Mouse (Mus musculus): ENCODE measurements around the gene Ccl17.
A peak's percentile ranks its signal among the peaks of the same experiment; 100 is the strongest.
"Not testable (repeated sequence)": the region's sequence is repeated elsewhere in the genome, so short reads cannot be mapped to it uniquely, and the experiment has no call there.

The Ccl17 gene

GRCm38 (mm10) chr8:94826210-94826609, 16.0 kb downstream of the Ccl17 start:
- no peak for DNase-seq (ENCODE audit: low spot score)

- DNase-seq (ENCODE audit: low spot score): no peak
Measured at GRCm38 (mm10) chr8:94828284-94828683, 18.0 kb downstream of the Ccl17 start.

GRCm38 (mm10) chr8:94833901-94834405, 23.7 kb downstream of the Ccl17 start:
- DNase-seq (ENCODE audit: low spot score): not testable (repeated sequence)

GRCm38 (mm10) chr8:94835751-94836150, 25.5 kb downstream of the Ccl17 start:
- DNase-seq (ENCODE audit: low spot score): not testable (repeated sequence)

GRCm38 (mm10) chr8:94836456-94837240, 26.4 kb downstream of the Ccl17 start:
- DNase-seq (ENCODE audit: low spot score): no peak

- peak; percentile 94 for DNase-seq (ENCODE audit: low spot score)
Measured at GRCm38 (mm10) chr8:94837662-94838574, 27.7 kb downstream of the Ccl17 start, which contains the start of the genes Coq9 and Ciapin1. Gene Coq9 (plus strand): TSS chr8:94838321. Gene Ciapin1 (minus strand): TSS chr8:94838358.

GRCm38 (mm10) chr8:94838600-94838999, 28.3 kb downstream of the Ccl17 start:
- peak; percentile 72 for DNase-seq (ENCODE audit: low spot score)

- no peak for DNase-seq (ENCODE audit: low spot score)
Measured at GRCm38 (mm10) chr8:94841183-94841582, 30.9 kb downstream of the Ccl17 start.

GRCm38 (mm10) chr8:94850049-94850448, 39.8 kb downstream of the Ccl17 start:
- DNase-seq (ENCODE audit: low spot score): no peak

- DNase-seq (ENCODE audit: low spot score): not testable (repeated sequence)
Measured at GRCm38 (mm10) chr8:94854761-94855160, 44.5 kb downstream of the Ccl17 start.

GRCm38 (mm10) chr8:94857011-94857345, 46.7 kb downstream of the Ccl17 start:
- no peak for DNase-seq (ENCODE audit: low spot score)

- peak; percentile 90 for DNase-seq (ENCODE audit: low spot score)
Measured at GRCm38 (mm10) chr8:94857346-94858173, 47.3 kb downstream of the Ccl17 start, which contains the start of gene Polr2c. Gene Polr2c (plus strand): TSS chr8:94857450.

- peak; percentile 27 for DNase-seq (ENCODE audit: low spot score)
Measured at GRCm38 (mm10) chr8:94861352-94861910, 51.2 kb downstream of the Ccl17 start.

Measured in ovary, postnatal 36 days (tissue).